Mouse (Mus musculus) erythroblast, embryonic 14.5 days (primary cell): ENCODE measurements at regions not wholly inside any gene's neighbourhood (a gene's known extent, or its start where the extent isn't known, plus 50 kb on each side); places are given as distances from the start of the nearest gene placed in this dataset.

Source experiments
- GATA1 ChIP-seq: IDR thresholded peaks from 2 replicates; pipeline ENCODE4 v1.6.1; 2012; ENCODE audit warnings: low read length, inconsistent platforms, mixed read lengths
- TAL1 ChIP-seq: IDR thresholded peaks from 3 replicates; pipeline ENCODE4 v1.6.1; 2012; ENCODE audit warnings: low read length, inconsistent platforms, mixed read lengths

GRCm38 (mm10) chr1:137760797-137761196, 414.7 kb downstream of the Ptprc start:
- TF ChIP-seq TAL1 (no peak), GATA1 (no peak)
